Mouse (Mus musculus): ENCODE results near the gene Rsrc1.

DNA sequence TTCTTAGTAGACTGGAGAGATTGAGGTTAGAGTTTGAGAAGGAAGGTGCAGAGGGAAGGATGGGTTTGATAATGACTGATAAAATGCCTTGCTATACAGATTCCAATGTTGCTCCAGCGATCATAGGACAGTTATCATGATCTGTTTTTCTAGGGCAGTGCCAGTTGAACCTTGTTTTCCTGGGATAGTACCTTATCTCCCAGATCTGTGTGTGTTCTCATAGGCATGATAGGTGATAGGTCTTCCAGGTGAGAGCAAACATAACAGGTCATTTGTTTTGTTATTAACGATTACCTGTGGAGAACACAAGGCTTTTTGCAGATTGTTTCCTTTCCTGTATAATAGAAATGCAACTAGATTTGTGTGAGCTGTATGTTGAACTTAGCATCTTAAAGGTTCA lies 94.3 kb downstream of the Rsrc1 start:
- TF ChIP-seq CTCF (IDR thresholded peaks at IDR 0.05; ENCODE audit: extremely low read depth, insufficient read length, insufficient replicate concordance, low read depth, low read length) (no peak), POLR2A (IDR thresholded peaks at IDR 0.05; ENCODE audit: low read depth, low read length) (no peak)

Data from small intestine, adult 2 months (tissue).